Mouse (Mus musculus): ENCODE measurements around the gene Pla2g2c.

DNA sequence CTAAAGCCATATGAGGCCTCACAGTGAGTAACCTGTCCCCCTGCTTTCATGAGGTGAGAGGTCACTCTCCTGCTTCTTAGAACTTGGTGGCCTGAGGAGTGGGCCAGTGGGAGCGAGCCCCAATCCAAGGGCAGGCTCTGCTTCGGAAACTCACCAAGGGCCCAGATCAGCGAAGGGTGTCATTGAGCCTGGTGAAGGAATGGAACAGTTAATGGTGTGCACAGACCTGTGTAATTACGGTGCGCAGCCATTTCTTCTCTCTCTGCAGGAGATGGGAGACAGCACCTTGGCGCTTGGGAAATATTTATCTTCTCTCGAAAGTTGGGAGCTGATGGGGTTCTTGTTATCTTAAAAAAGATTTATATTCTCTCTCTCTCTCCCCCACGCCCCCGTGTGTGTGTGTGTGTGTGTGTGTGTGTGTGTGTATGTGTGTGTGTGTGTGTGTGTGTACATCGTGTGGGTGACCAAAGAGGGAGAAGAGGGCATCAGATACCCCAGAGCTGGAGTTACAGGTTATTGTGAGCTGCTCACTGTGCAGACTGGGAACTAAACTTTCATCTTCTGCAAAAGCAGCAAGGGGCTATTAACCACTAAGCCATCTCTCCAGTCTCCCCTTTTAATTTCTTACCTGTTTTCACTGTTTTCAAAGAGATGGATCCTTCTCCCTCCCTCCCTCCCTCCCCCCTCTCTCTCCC, 27.3 kb upstream of the Pla2g2c start:
- TF ChIP-seq E2F4 (IDR thresholded peaks at IDR 0.05; ENCODE audit: insufficient read depth) = no peak
- no peak for TF ChIP-seq SRF (IDR thresholded peaks at IDR 0.05; ENCODE audit: control insufficient read depth, insufficient read length, low read depth)
- no peak for TF ChIP-seq POLR2A (IDR thresholded peaks at IDR 0.05; ENCODE audit: insufficient read length, low read depth)
- TF ChIP-seq MAX (IDR thresholded peaks at IDR 0.05; ENCODE audit: low read depth) = no peak
- no peak for TF ChIP-seq USF1 (IDR thresholded peaks at IDR 0.05; ENCODE audit: low read depth)
- no peak for TF ChIP-seq MYOG (IDR thresholded peaks at IDR 0.05; ENCODE audit: control insufficient read depth in 1 of 3, insufficient read depth in 1 of 3, insufficient read length in 2 of 3, low read depth in 2 of 3)
- no peak for TF ChIP-seq TCF12 (IDR thresholded peaks at IDR 0.05; ENCODE audit: insufficient read depth, poor library complexity, severe bottlenecking)
